ENCODE assay signal across 8 mouse cellular contexts in the genomic region with DNA sequence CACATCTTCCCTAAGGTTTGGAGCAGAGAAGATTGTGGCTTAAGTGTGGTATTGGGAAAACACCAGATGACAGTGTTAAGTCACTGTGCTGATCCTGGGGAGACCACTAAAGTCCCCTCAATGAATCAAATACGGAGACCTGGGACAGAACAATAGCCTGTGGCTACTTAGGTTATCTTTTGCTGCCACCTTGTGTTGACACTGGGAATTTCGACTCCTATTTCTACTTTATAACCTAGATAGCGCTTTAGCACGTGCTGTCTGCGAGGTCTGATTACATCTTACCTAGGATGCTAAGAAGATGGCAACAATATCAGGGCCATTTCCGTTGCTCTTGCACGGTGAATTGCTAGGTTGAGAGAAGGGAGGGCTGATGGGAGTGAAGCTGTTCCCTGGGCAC. TPM values are rescaled to one million over a fixed set of nuclear protein-coding genes. Genes with fewer than 3 reads are reported as not detected.
DNase-seq lines count a peak whose midpoint lies in the region; ATAC-seq and TF ChIP-seq lines count a peak whose summit lies in the region.

No protein-coding gene starts in this region.

- no peaks in the 10 kb centered on the region for H3K36me3 ChIP-seq in heart, adult 2 months (ENCODE audit: control insufficient read depth, insufficient read depth, low read length)
- no peaks in the 10 kb centered on the region for H3K36me3 ChIP-seq in limb, embryonic 12.5 days
- no peaks in the 10 kb centered on the region for H3K36me3 ChIP-seq in midbrain, embryonic 16.5 days (ENCODE audit: control insufficient read depth, insufficient read depth, low read length)
- H3K36me3 ChIP-seq in stomach, embryonic 14.5 days (ENCODE audit: control insufficient read depth, insufficient read depth, low read length) = no peaks in the 10 kb centered on the region

- no peak for ATAC-seq in limb, embryonic 12.5 days (ENCODE audit: insufficient number of reproducible peaks, insufficient read depth, low FRiP score, low TSS enrichment, low read depth)
- ATAC-seq in midbrain, embryonic 16.5 days = peak; percentile 39
- peak; percentile 37; the same call in 1 of the 2 replicates for ATAC-seq in stomach, embryonic 14.5 days (ENCODE audit: insufficient number of reproducible peaks, insufficient read depth, low FRiP score, low read depth)

- no peaks in the 10 kb centered on the region for H3K79me2 ChIP-seq in heart, adult 2 months (replicated peaks; ENCODE audit: control insufficient read depth, insufficient read depth, low read length)

- TF ChIP-seq EP300 in heart, adult 2 months (IDR thresholded peaks at IDR 0.05; ENCODE audit: insufficient read depth, low read depth, low read length) = no peak

- intact Hi-C loops in heart, adult 2 months (cut with DNase I) = loop anchor here (1.0 to 5.0 kb wide), 2 partner anchors 88 to 165 kb away; no protein-coding TSS in a partner anchor

- no peak for TF ChIP-seq POLR2A in heart, adult 2 months (IDR thresholded peaks at IDR 0.05; ENCODE audit: insufficient read depth, low read depth, low read length)

- DNase-seq in 416B (ENCODE audit: low read depth) = peak; percentile 87
- peak; percentile 54 for DNase-seq in WW6 (ENCODE audit: low read depth, low spot score)
- peak; percentile 42 to 83 for DNase-seq in cerebellum, postnatal 4 days (ENCODE audit: low spot score in 2 of 2)
- DNase-seq in heart, adult 2 months = peak; percentile 46
- DNase-seq in kidney, adult 8-10 months = peak; percentile 67 to 85

- no peak overlapping the region for H3K9ac ChIP-seq in heart, adult 2 months (ENCODE audit: low read depth, low read length)
- H3K9ac ChIP-seq in limb, embryonic 12.5 days (replicated peaks) = no peak overlapping the region
- no peak overlapping the region; the same call in 1 of the 2 replicates for H3K9ac ChIP-seq in midbrain, embryonic 16.5 days (ENCODE audit: low read depth, low read length)
- no peak overlapping the region for H3K9ac ChIP-seq in stomach, embryonic 14.5 days (replicated peaks; ENCODE audit: low read depth, low read length)

- H3K4me2 ChIP-seq in limb, embryonic 12.5 days = peak overlapping the region; percentile 64
- H3K4me2 ChIP-seq in midbrain, embryonic 16.5 days (ENCODE audit: low read length) = peak overlapping the region; percentile 77
- H3K4me2 ChIP-seq in stomach, embryonic 14.5 days (replicated peaks; ENCODE audit: low read depth, low read length) = no peak overlapping the region

- 0 out of 2 replicates have a peak, but pooled peaks cover 1% of the 10 kb centered on the region for H3K4me1 ChIP-seq in heart, adult 2 months (ENCODE audit: control insufficient read depth, insufficient read depth, low read length)
- H3K4me1 ChIP-seq in limb, embryonic 12.5 days (replicated peaks) = peaks cover 10% of the 10 kb centered on the region; the same call in 1 of the 2 replicates
- peaks cover 15% of the 10 kb centered on the region for H3K4me1 ChIP-seq in midbrain, embryonic 16.5 days (ENCODE audit: control insufficient read depth, insufficient read depth, low read length)
- no peaks in the 10 kb centered on the region for H3K4me1 ChIP-seq in stomach, embryonic 14.5 days (ENCODE audit: control insufficient read depth, insufficient read depth, low read length)

- no peaks in the 10 kb centered on the region for H3K9me3 ChIP-seq in limb, embryonic 12.5 days
- H3K9me3 ChIP-seq in midbrain, embryonic 16.5 days (replicated peaks; ENCODE audit: control insufficient read depth, low read length, poor library complexity, severe bottlenecking) = no peaks in the 10 kb centered on the region
- H3K9me3 ChIP-seq in stomach, embryonic 14.5 days (ENCODE audit: control insufficient read depth, low read depth, low read length) = no peaks in the 10 kb centered on the region

- no peak overlapping the region for H3K27ac ChIP-seq in heart, adult 2 months
- no peak overlapping the region for H3K27ac ChIP-seq in limb, embryonic 12.5 days
- H3K27ac ChIP-seq in midbrain, embryonic 16.5 days (ENCODE audit: low read length) = no peak overlapping the region
- H3K27ac ChIP-seq in stomach, embryonic 14.5 days (ENCODE audit: low read length) = no peak overlapping the region

- no peak overlapping the region for H3K4me3 ChIP-seq in heart, adult 2 months
- no peak overlapping the region for H3K4me3 ChIP-seq in limb, embryonic 12.5 days (replicated peaks)
- H3K4me3 ChIP-seq in midbrain, embryonic 16.5 days (ENCODE audit: low read depth, low read length) = peak overlapping the region; percentile 6; the same call in 1 of the 2 replicates
- no peak overlapping the region for H3K4me3 ChIP-seq in stomach, embryonic 14.5 days (ENCODE audit: low read depth, low read length)

- H3K27me3 ChIP-seq in heart, adult 2 months (ENCODE audit: control insufficient read depth, insufficient read depth, low read length) = no peaks in the 10 kb centered on the region
- peaks cover 33% of the 10 kb centered on the region for H3K27me3 ChIP-seq in limb, embryonic 12.5 days
- H3K27me3 ChIP-seq in midbrain, embryonic 16.5 days (ENCODE audit: control insufficient read depth, insufficient read depth, low read depth, low read length) = peaks cover 5% of the 10 kb centered on the region
- H3K27me3 ChIP-seq in stomach, embryonic 14.5 days (ENCODE audit: control insufficient read depth, insufficient read depth, low read length) = 0 out of 2 replicates have a peak, but pooled peaks cover 3% of the 10 kb centered on the region

- under 1% methylated on average over 7 of the region's 7 CpGs for WGBS in heart, adult 2 months
- 0% methylated on average over 7 of the region's 7 CpGs for WGBS in limb, embryonic 12.5 days
- whole genome bisulfite sequencing in midbrain, embryonic 16.5 days = under 1% methylated on average over 7 of the region's 7 CpGs
- 0% methylated on average over 7 of the region's 7 CpGs for WGBS in stomach, embryonic 14.5 days

- peak; percentile 89 for TF ChIP-seq CTCF in heart, adult 2 months (IDR thresholded peaks at IDR 0.05)

RNA-seq across cellular contexts. Expression of a gene that starts 1.3 kb away (rescaled TPM):
- total RNA-seq in heart, adult 2 months (2021) = under 1 TPM; 0.73 to 0.78 TPM
- 2.1 and 4.3 TPM in 2 replicates for polyA plus RNA-seq in heart, adult 2 months (2012; rRNA removed)
- polyA plus RNA-seq in limb, embryonic 12.5 days (2016; fragmentation: Nextera tagmentation; extraction: Ambion mirVana) = 0.04 and 0.05 TPM in 2 replicates
- 0.40 and 0.80 TPM in 2 replicates for polyA plus RNA-seq in midbrain, embryonic 16.5 days (2015; fragmentation: Nextera tagmentation; extraction: Ambion mirVana)
- 0.06 and 0.13 TPM in 2 replicates for polyA plus RNA-seq in stomach, embryonic 14.5 days (2014; fragmentation: Nextera tagmentation; extraction: Ambion mirVana)

RNA-seq across cellular contexts. Expression of a gene that starts 13.3 kb away (rescaled TPM):
- total RNA-seq in heart, adult 2 months (2021) = 1 to 10 TPM; 4.5 to 9.4 TPM
- polyA plus RNA-seq in heart, adult 2 months (2012; rRNA removed) = 2.0 and 2.5 TPM in 2 replicates
- 3.3 TPM in 2 replicates for polyA plus RNA-seq in limb, embryonic 12.5 days (2016; fragmentation: Nextera tagmentation; extraction: Ambion mirVana)
- 0.06 and 0.11 TPM in 2 replicates for polyA plus RNA-seq in midbrain, embryonic 16.5 days (2015; fragmentation: Nextera tagmentation; extraction: Ambion mirVana)
- polyA plus RNA-seq in stomach, embryonic 14.5 days (2014; fragmentation: Nextera tagmentation; extraction: Ambion mirVana) = 12.7 and 15.6 TPM in 2 replicates

RNA-seq across cellular contexts. Expression of a gene that starts 58.2 kb away (rescaled TPM):
- total RNA-seq in heart, adult 2 months (2021) = 10 to 100 TPM; 11.3 to 15.7 TPM
- polyA plus RNA-seq in heart, adult 2 months (2012; rRNA removed) = 22.7 and 24.2 TPM in 2 replicates
- 14.5 and 14.7 TPM in 2 replicates for polyA plus RNA-seq in limb, embryonic 12.5 days (2016; fragmentation: Nextera tagmentation; extraction: Ambion mirVana)
- polyA plus RNA-seq in midbrain, embryonic 16.5 days (2015; fragmentation: Nextera tagmentation; extraction: Ambion mirVana) = 10.4 and 11.4 TPM in 2 replicates
- polyA plus RNA-seq in stomach, embryonic 14.5 days (2014; fragmentation: Nextera tagmentation; extraction: Ambion mirVana) = 14.0 and 14.5 TPM in 2 replicates
